Mouse (Mus musculus) regulatory T cell (primary cell): ENCODE results near the gene Lcn10.
"Not testable (repeated sequence)": the region's sequence is repeated elsewhere in the genome, so short reads cannot be mapped to it uniquely, and the experiment has no call there.

ENCODE experiments used
- in situ Hi-C: fragments of 300-600 bp; cut with MboI, MseI; formaldehyde crosslinking; loops from one replicate; pipeline ENCODE4 v1.15.1; 2025; ENCODE audit warnings: high pct_unique_total_duplicates

Gene Lcn10

GRCm38 (mm10) chr2:25706643-25707481 lies 24.3 kb downstream of the Lcn10 start, which contains the start of gene Bmyc:
TSS of gene Bmyc (plus strand) at chr2:25706739.
- in situ Hi-C loops, result no loop called here

GRCm38 (mm10) chr2:25708121-25708520 lies 25.6 kb downstream of the Lcn10 start:
- in situ Hi-C loops, result no loop called here

DNA sequence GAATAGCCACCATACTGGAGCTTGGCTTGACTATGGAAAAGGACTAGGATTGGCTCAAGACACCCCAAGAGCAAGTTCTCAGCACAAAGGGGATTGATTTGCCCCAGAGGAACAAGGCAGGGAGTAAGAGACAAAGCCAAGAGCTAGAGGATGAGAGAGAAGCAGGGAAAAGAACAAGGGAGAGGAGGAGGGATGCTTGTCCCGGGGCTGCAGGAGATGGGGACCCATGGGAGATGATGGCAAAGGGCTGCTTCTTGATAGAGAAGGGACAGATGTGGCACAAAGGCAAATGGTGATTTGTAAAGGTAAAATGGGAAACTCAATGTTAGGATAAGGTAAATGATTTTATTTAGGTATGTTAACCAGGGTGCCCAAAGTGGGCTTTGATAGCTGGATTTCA lies 26.5 kb downstream of the Lcn10 start:
- in situ Hi-C loops, result not testable (repeated sequence)

DNA sequence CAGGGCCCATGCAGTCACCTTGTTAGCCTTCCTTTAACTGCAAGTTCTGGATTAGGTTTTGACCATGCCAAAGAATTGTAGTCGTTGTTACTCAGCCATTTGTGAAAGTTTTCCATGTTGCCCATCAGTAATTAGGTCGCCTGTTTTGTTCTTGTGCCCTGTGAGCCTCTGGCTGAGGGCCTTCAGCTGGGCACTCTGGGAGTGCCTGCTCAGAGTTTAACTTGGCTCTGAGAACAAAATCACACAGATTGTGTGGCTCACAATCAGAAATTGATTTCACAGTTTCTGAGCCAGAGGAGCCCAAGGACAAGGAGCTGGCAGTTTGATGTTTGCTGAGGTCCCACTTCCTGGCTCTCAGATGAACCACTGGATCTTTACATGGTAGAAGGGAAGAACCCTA lies 27.3 kb downstream of the Lcn10 start:
- in situ Hi-C loops, result not testable (repeated sequence)

- in situ Hi-C loops, result not testable (repeated sequence)
These were observed 29.1 kb downstream of the Lcn10 start for GRCm38 (mm10) chr2:25711641-25712040.

DNA sequence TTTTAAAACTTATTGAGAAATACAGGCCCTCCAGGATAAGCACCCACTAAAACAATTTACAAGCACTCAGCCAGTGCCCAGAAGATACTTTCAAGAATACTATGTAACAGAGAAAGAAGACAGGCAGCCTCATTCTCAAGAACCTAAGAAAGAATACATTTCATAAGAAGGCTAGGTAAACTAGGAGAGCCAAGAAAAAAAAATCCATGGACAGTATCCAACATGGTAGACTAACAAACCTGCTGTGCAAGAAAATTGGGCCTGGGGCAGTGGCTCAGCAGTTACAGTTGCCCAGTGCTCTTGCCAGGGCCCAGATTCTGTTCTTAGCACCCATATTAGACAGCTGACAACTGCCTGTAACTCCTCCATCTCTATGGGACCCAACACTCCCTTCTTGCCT lies 34.7 kb downstream of the Lcn10 start:
- in situ Hi-C loops, result no loop called here

GRCm38 (mm10) chr2:25733199-25733930 lies 50.8 kb downstream of the Lcn10 start:
- in situ Hi-C loops, result no loop called here
